Mouse (Mus musculus): ENCODE data around the gene Gm10282.

Gm10282 gene

GRCm38 (mm10) chr8:72305210-72305905 is at the start of gene Gm10282:
TSS of gene Gm10282 (minus strand) at chr8:72305260.
- no peak for DNase-seq (ENCODE audit: low spot score)

- no peak for DNase-seq (ENCODE audit: low spot score)
Observed at GRCm38 (mm10) chr8:72354272-72354671, 49.2 kb upstream of the Gm10282 start.

GRCm38 (mm10) chr8:72353700-72354045 is 48.6 kb upstream of the Gm10282 start:
- no peak for DNase-seq (ENCODE audit: low spot score)

- DNase-seq (ENCODE audit: low spot score) = no peak
Observed at GRCm38 (mm10) chr8:72352951-72353699, 48.1 kb upstream of the Gm10282 start.

GRCm38 (mm10) chr8:72351405-72352005 is 46.4 kb upstream of the Gm10282 start:
- no peak for DNase-seq (ENCODE audit: low spot score)

GRCm38 (mm10) chr8:72350727-72351126 is 45.7 kb upstream of the Gm10282 start:
- DNase-seq (ENCODE audit: low spot score) = no peak

GRCm38 (mm10) chr8:72349838-72350237 is 44.8 kb upstream of the Gm10282 start:
- DNase-seq (ENCODE audit: low spot score) = no peak

- DNase-seq (ENCODE audit: low spot score) = no peak
Observed at GRCm38 (mm10) chr8:72348956-72349355, 43.9 kb upstream of the Gm10282 start.

GRCm38 (mm10) chr8:72348114-72348513 is 43.1 kb upstream of the Gm10282 start:
- DNase-seq (ENCODE audit: low spot score) = no peak

GRCm38 (mm10) chr8:72347553-72347952 is 42.5 kb upstream of the Gm10282 start:
- DNase-seq (ENCODE audit: low spot score) = no peak

GRCm38 (mm10) chr8:72343725-72344124 is 38.7 kb upstream of the Gm10282 start:
- DNase-seq (ENCODE audit: low spot score) = no peak

GRCm38 (mm10) chr8:72342556-72343300 is 37.7 kb upstream of the Gm10282 start:
- no peak for DNase-seq (ENCODE audit: low spot score)

GRCm38 (mm10) chr8:72337034-72337433 is 32.0 kb upstream of the Gm10282 start:
- DNase-seq (ENCODE audit: low spot score) = no peak

- no peak for DNase-seq (ENCODE audit: low spot score)
Observed at GRCm38 (mm10) chr8:72336273-72336672, 31.2 kb upstream of the Gm10282 start.

GRCm38 (mm10) chr8:72334144-72334641 is 29.1 kb upstream of the Gm10282 start:
- no peak for DNase-seq (ENCODE audit: low spot score)

- DNase-seq (ENCODE audit: low spot score) = no peak
Observed at GRCm38 (mm10) chr8:72333429-72334143, 28.5 kb upstream of the Gm10282 start.

GRCm38 (mm10) chr8:72331631-72332030 is 26.6 kb upstream of the Gm10282 start:
- DNase-seq (ENCODE audit: low spot score) = no peak

GRCm38 (mm10) chr8:72330806-72331516 is 25.9 kb upstream of the Gm10282 start:
- DNase-seq (ENCODE audit: low spot score) = no peak

- no peak for DNase-seq (ENCODE audit: low spot score)
Observed at GRCm38 (mm10) chr8:72329116-72329515, 24.1 kb upstream of the Gm10282 start.

GRCm38 (mm10) chr8:72324708-72325107 is 19.6 kb upstream of the Gm10282 start:
- DNase-seq (ENCODE audit: low spot score) = no peak
